10 mouse cellular contexts compared by ENCODE assay signal in genomic region chr17:36136299-36136848, GRCm38 (mm10). TPM values are rescaled to one million over a fixed set of nuclear protein-coding genes. Genes with fewer than 3 reads are reported as not detected.
DNase-seq lines count a peak whose midpoint lies in the region; ATAC-seq and TF ChIP-seq lines count a peak whose summit lies in the region.
"Not testable (repeated sequence)": the region's sequence is repeated elsewhere in the genome, so short reads cannot be mapped to it uniquely, and the experiment has no call there.
"Had no signal": no experiment of that assay in that cellular context is flagged by ENCODE, and none has a peak within 500 bp of the region (broad histone marks: within the 10 kb centered on the region; RNA-seq: fewer than 3 reads in every experiment).

No protein-coding gene starts in this region.

- ATAC-seq in intestine, embryonic 15.5 days = peak; percentile 72
- ATAC-seq in intestine, embryonic 16.5 days = peak; percentile 80

- not testable (repeated sequence) for H3K4me2 ChIP-seq in intestine, embryonic 15.5 days (replicated peaks); intestine, embryonic 16.5 days (ENCODE audit: low read depth, low read length)

- H3K4me3 ChIP-seq in intestine, embryonic 15.5 days (replicated peaks); intestine, embryonic 16.5 days (ENCODE audit: low read length); thymus, adult 2 months (ENCODE audit: control insufficient read depth, insufficient read depth, low read length): not testable (repeated sequence)

- not testable (repeated sequence) for H3K36me3 ChIP-seq in intestine, embryonic 15.5 days; intestine, embryonic 16.5 days (ENCODE audit: control insufficient read depth, insufficient read depth, low read length); thymus, adult 2 months (ENCODE audit: control insufficient read depth, insufficient read depth, low read length)

- peaks cover 11% of the 10 kb centered on the region for H3K27me3 ChIP-seq in intestine, embryonic 15.5 days (replicated peaks)
- not testable (repeated sequence) for H3K27me3 ChIP-seq in intestine, embryonic 16.5 days (replicated peaks; ENCODE audit: control insufficient read depth, insufficient read depth, low read length); thymus, adult 2 months (ENCODE audit: control insufficient read depth, insufficient read depth, low read length)

- TF ChIP-seq CTCF in thymus, adult 2 months (IDR thresholded peaks at IDR 0.05; ENCODE audit: borderline replicate concordance, control insufficient read depth, extremely low read depth, insufficient read depth, low read length, poor library complexity) = not testable (repeated sequence)

- not testable (repeated sequence) for H3K9me3 ChIP-seq in intestine, embryonic 15.5 days; intestine, embryonic 16.5 days (ENCODE audit: control insufficient read depth, low read length)

- H3K9ac ChIP-seq in intestine, embryonic 15.5 days; intestine, embryonic 16.5 days (ENCODE audit: low read depth, low read length): not testable (repeated sequence)

- WGBS in intestine, embryonic 15.5 days = 67% methylated on average over 1 of the region's 1 CpGs
- WGBS in intestine, embryonic 16.5 days = 65% methylated on average over 1 of the region's 1 CpGs
- WGBS in thymus, adult 2 months = 89% methylated on average over 1 of the region's 1 CpGs

- DNase-seq in heart, adult 11 months = peak; percentile 68
- peak; percentile 1 for DNase-seq in thymus, adult 2 months

- H3K27ac ChIP-seq in intestine, embryonic 15.5 days; intestine, embryonic 16.5 days (ENCODE audit: low read length); thymus, adult 2 months (ENCODE audit: control insufficient read depth, insufficient read depth, low read length): not testable (repeated sequence)

- TF ChIP-seq POLR2A in thymus, adult 2 months (IDR thresholded peaks at IDR 0.05; ENCODE audit: control insufficient read depth, extremely low read depth, insufficient read depth, low read length, poor library complexity) = not testable (repeated sequence)

- H3K4me1 ChIP-seq in intestine, embryonic 15.5 days (replicated peaks); intestine, embryonic 16.5 days (ENCODE audit: control insufficient read depth, insufficient read depth, low read length): not testable (repeated sequence)
- H3K4me1 ChIP-seq in thymus, adult 2 months (replicated peaks; ENCODE audit: control insufficient read depth, insufficient read depth, low read length) = peaks cover 40% of the 10 kb centered on the region

RNA-seq across cellular contexts. Expression of gene Gm7030, which starts 7.1 kb away (rescaled TPM):
- polyA plus RNA-seq in intestine, embryonic 15.5 days (2015; fragmentation: Nextera tagmentation; extraction: Ambion mirVana) = 1.4 and 1.5 TPM in 2 replicates
- polyA plus RNA-seq in intestine, embryonic 16.5 days (2015; fragmentation: Nextera tagmentation; extraction: Ambion mirVana) = 1.4 and 2.1 TPM in 2 replicates
- 1.7 and 2.4 TPM in 2 replicates for polyA plus RNA-seq in thymus, adult 2 months (2012; rRNA removed)
- polyA plus RNA-seq: activated CD4-positive, CD25-positive, alpha-beta regulatory T cell, adult 4 months; adrenal gland, adult 2 months; brain, embryonic 14.5 days; C2C12; G1E; Patski had no signal

RNA-seq across cellular contexts. Expression of gene Gm19684, which starts 14.9 kb away (rescaled TPM):
- 0.11 TPM in 2 replicates for polyA plus RNA-seq in intestine, embryonic 15.5 days (2015; fragmentation: Nextera tagmentation; extraction: Ambion mirVana)
- polyA plus RNA-seq in intestine, embryonic 16.5 days (2015; fragmentation: Nextera tagmentation; extraction: Ambion mirVana) = 0.29 and 0.36 TPM in 2 replicates
- 1.4 and 1.7 TPM in 2 replicates for polyA plus RNA-seq in thymus, adult 2 months (2012; rRNA removed)
- polyA plus RNA-seq: brain, embryonic 14.5 days; C2C12; G1E had no signal

RNA-seq across cellular contexts. Expression of gene Gm8909, which starts 32.0 kb away (rescaled TPM):
- polyA plus RNA-seq in intestine, embryonic 15.5 days (2015; fragmentation: Nextera tagmentation; extraction: Ambion mirVana) = 1.2 and 2.2 TPM in 2 replicates
- 1.9 and 3.5 TPM in 2 replicates for polyA plus RNA-seq in intestine, embryonic 16.5 days (2015; fragmentation: Nextera tagmentation; extraction: Ambion mirVana)
- polyA plus RNA-seq in thymus, adult 2 months (2012; rRNA removed) = 20.1 and 20.8 TPM in 2 replicates
- polyA plus RNA-seq: adrenal gland, adult 2 months; brain, embryonic 14.5 days; C2C12; G1E; Patski had no signal

RNA-seq across cellular contexts. Expression of gene H2-T3, which starts 53.7 kb away (rescaled TPM):
- 24.3 and 30.1 TPM in 2 replicates for polyA plus RNA-seq in intestine, embryonic 15.5 days (2015; fragmentation: Nextera tagmentation; extraction: Ambion mirVana)
- 42.3 and 46.9 TPM in 2 replicates for polyA plus RNA-seq in intestine, embryonic 16.5 days (2015; fragmentation: Nextera tagmentation; extraction: Ambion mirVana)
- polyA plus RNA-seq in thymus, adult 2 months (2012; rRNA removed) = 1.7 and 2.5 TPM in 2 replicates
- polyA plus RNA-seq: adrenal gland, adult 2 months; brain, embryonic 14.5 days; C2C12; G1E; Patski had no signal
